Mouse (Mus musculus): ENCODE results near the gene Rsbn1l.

DNA sequence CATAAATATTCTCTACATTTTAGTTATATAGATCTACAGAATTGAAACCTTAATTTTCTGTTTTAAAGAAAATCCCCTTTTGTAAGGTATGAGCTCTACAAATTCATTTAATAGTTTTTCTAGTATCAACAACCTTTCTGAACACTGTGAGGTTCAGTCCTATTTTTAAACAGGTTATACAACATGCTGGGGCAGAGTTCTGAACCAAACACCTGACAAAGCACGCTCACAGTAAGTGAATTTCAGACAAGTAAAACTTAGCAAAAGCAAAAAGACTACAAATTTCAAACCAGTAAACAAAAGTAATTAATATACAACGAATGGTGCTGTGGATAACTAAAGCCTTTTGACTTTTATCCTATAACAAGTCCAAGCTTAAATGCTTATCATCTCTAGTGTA is 97.8 kb downstream of the Rsbn1l start:
- TF ChIP-seq CTCF (IDR thresholded peaks at IDR 0.05; ENCODE audit: extremely low read depth, insufficient read depth, insufficient read length, insufficient replicate concordance) (no peak), POLR2A (IDR thresholded peaks at IDR 0.05; ENCODE audit: low read depth, low read length) (no peak)

Measured in spleen, adult 2 months (tissue).